Mouse (Mus musculus) kidney, adult 2 months (tissue): ENCODE results near the gene Capn1. TPM values are rescaled to one million over a fixed set of nuclear protein-coding genes. Genes with fewer than 3 reads are reported as not detected.

Source experiments
- DNase-seq: peaks from one replicate; pipeline ENCODE4 v3.0.0; 2021
- H3K27ac ChIP-seq: fragments of 200-500 bp; 2 replicates; pipeline ENCODE4 v1.5.1; 2012; ENCODE audit warnings: low read depth, low read length, control low read depth, inconsistent platforms; ENCODE audit not compliant: insufficient read depth
- H3K27me3 ChIP-seq: fragments of 200-500 bp; replicated peaks from 2 replicates; pipeline ENCODE4 v1.6.1; 2012; ENCODE audit warnings: mild to moderate bottlenecking, moderate library complexity, low read length, inconsistent platforms; ENCODE audit not compliant: control insufficient read depth, insufficient read depth
- H3K36me3 ChIP-seq: fragments of 200-500 bp; 2 replicates; pipeline ENCODE4 v1.6.1; 2012; ENCODE audit warnings: mild to moderate bottlenecking, moderate library complexity, low read length, inconsistent platforms; ENCODE audit not compliant: control insufficient read depth, insufficient read depth
- H3K4me1 ChIP-seq: fragments of 200-500 bp; 2 replicates; pipeline ENCODE4 v1.6.1; 2011; ENCODE audit warnings: low read length; ENCODE audit not compliant: control insufficient read depth, insufficient read depth
- H3K4me3 ChIP-seq: fragments of 200-500 bp; 2 replicates; pipeline ENCODE4 v1.5.1; 2011; ENCODE audit warnings: mild to moderate bottlenecking, low read depth, low read length, control low read depth; ENCODE audit not compliant: insufficient read depth
- CTCF ChIP-seq: fragments of 200-500 bp; conservative IDR thresholded peaks from 2 replicates; pipeline ENCODE4 v1.5.1; 2011; ENCODE audit warnings: low read depth, mild to moderate bottlenecking, control low read depth, low read length, moderate library complexity, mixed read lengths; ENCODE audit not compliant: insufficient read depth, insufficient read length
- POLR2A ChIP-seq: fragments of 200-500 bp; IDR thresholded peaks from one replicate; pipeline ENCODE4 v1.6.1; 2011; ENCODE audit warnings: low read depth, low read length, control low read depth
- WGBS: fragments of 180-500 bp; shearing (Covaris S2); methylation state at CpG from one replicate; pipeline ENCODE4 v1.1.7; 2018; 5-methylcytosine and 5-hydroxymethylcytosine counted together
- polyA plus RNA-seq: library from polyadenylated mRNA; depleted of rRNA; stranded (reverse); fragments of >200 nt; gene quantifications from 2 replicates; pipeline ENCODE4 v1.2.3, GENCODE M21; 2012

The Capn1 gene
- polyA plus RNA-seq, 1 experiment = 38.0 TPM

- no peak for TF ChIP-seq CTCF
- no peak for TF ChIP-seq POLR2A
- 82% methylated on average over 7 of the region's 7 CpGs for WGBS
- H3K4me3 ChIP-seq = no peak overlapping the region
Observed at GRCm38 (mm10) chr19:6038326-6038725, 22.6 kb upstream of the Capn1 start.

GRCm38 (mm10) chr19:6037695-6038094 lies 22.0 kb upstream of the Capn1 start:
- TF ChIP-seq CTCF (no peak), POLR2A (no peak)
- no peak for DNase-seq
- no peak overlapping the region for H3K4me3 ChIP-seq
- H3K36me3 ChIP-seq = no peaks in the 10 kb centered on the region
- H3K4me1 ChIP-seq = no peaks in the 10 kb centered on the region
- H3K27ac ChIP-seq = no peak overlapping the region
- H3K27me3 ChIP-seq = no peaks in the 10 kb centered on the region

More at GRCm38 (mm10) chr19:6038326-6038725, 22.6 kb upstream of the Capn1 start:
- H3K27me3 ChIP-seq = no peaks in the 10 kb centered on the region
- H3K4me1 ChIP-seq = no peaks in the 10 kb centered on the region
- no peak overlapping the region for H3K27ac ChIP-seq
- no peak for DNase-seq
- no peaks in the 10 kb centered on the region for H3K36me3 ChIP-seq

GRCm38 (mm10) chr19:6035966-6036585 lies 20.4 kb upstream of the Capn1 start:
- H3K4me1 ChIP-seq = no peaks in the 10 kb centered on the region
- H3K27me3 ChIP-seq = no peaks in the 10 kb centered on the region
- H3K36me3 ChIP-seq = no peaks in the 10 kb centered on the region
- TF ChIP-seq CTCF (no peak), POLR2A (no peak)
- H3K27ac ChIP-seq = no peak overlapping the region
- no peak overlapping the region for H3K4me3 ChIP-seq
- 61% methylated on average over 9 of the region's 9 CpGs for WGBS
- DNase-seq = no peak

- 75% methylated on average over 14 of the region's 14 CpGs for WGBS
- no peak for DNase-seq
- TF ChIP-seq CTCF = no peak
- TF ChIP-seq POLR2A = no peak
- no peaks in the 10 kb centered on the region for H3K4me1 ChIP-seq
- H3K36me3 ChIP-seq = no peaks in the 10 kb centered on the region
- H3K4me3 ChIP-seq = no peak overlapping the region
- no peaks in the 10 kb centered on the region for H3K27me3 ChIP-seq
- H3K27ac ChIP-seq = no peak overlapping the region
Observed at GRCm38 (mm10) chr19:6030520-6031280, 15.0 kb upstream of the Capn1 start.

- TF ChIP-seq CTCF (no peak), POLR2A (no peak)
- 81% methylated on average over 9 of the region's 9 CpGs for WGBS
- H3K27me3 ChIP-seq = no peaks in the 10 kb centered on the region
- no peak for DNase-seq
- H3K4me1 ChIP-seq = no peaks in the 10 kb centered on the region
- H3K36me3 ChIP-seq = no peaks in the 10 kb centered on the region
- no peak overlapping the region for H3K27ac ChIP-seq
- no peak overlapping the region for H3K4me3 ChIP-seq
Observed at GRCm38 (mm10) chr19:6029426-6029825, 13.7 kb upstream of the Capn1 start.

- H3K4me1 ChIP-seq = no peaks in the 10 kb centered on the region
- 62% methylated on average over 6 of the region's 6 CpGs for WGBS
- DNase-seq = no peak
- no peaks in the 10 kb centered on the region for H3K27me3 ChIP-seq
- H3K36me3 ChIP-seq = no peaks in the 10 kb centered on the region
- no peak overlapping the region for H3K4me3 ChIP-seq
- no peak overlapping the region for H3K27ac ChIP-seq
- TF ChIP-seq POLR2A (no peak), CTCF (no peak)
Observed at GRCm38 (mm10) chr19:6028991-6029390, 13.3 kb upstream of the Capn1 start.

GRCm38 (mm10) chr19:6023930-6024329 lies 8.2 kb upstream of the Capn1 start:
- TF ChIP-seq POLR2A = no peak
- TF ChIP-seq CTCF = no peak
- Histone ChIP-seq H3K4me1 (no peaks in the 10 kb centered on the region), H3K27me3 (no peaks in the 10 kb centered on the region), H3K27ac (no peak overlapping the region), H3K4me3 (no peak overlapping the region), H3K36me3 (no peaks in the 10 kb centered on the region)
- DNase-seq = no peak
- WGBS = 80% methylated on average over 7 of the region's 7 CpGs
